Mouse (Mus musculus): ENCODE measurements around the gene Abca5.

DNA sequence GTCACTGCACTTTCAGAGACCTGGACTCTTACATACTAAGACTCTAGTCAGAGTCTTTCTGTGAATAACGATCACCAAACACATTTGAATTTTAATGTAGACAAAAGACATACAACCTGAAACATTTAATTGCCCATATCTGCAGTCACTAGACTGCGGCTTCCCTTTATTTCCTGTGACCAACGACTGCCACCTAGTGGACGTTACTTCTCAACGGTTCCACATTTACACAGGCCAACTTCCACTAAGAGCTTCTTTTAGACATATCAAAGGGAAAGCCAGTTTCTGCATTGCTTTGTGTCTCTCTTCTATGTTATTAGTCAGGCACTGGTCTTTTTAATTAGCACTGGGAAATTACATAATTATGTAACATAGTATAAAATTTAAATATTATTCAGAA lies 65.8 kb downstream of the Abca5 start:
- TF ChIP-seq CTCF (IDR thresholded peaks at IDR 0.05; ENCODE audit: low read depth) (peak; percentile 87), EP300 (IDR thresholded peaks at IDR 0.05; ENCODE audit: low read depth) (no peak)
